Mouse (Mus musculus) ES-E14 (cell line): ENCODE data around the gene Il6ra. TPM values are rescaled to one million over a fixed set of nuclear protein-coding genes. Genes with fewer than 3 reads are reported as not detected.

Source experiments
- DNase-seq: peaks from one replicate; pipeline ENCODE4 v3.0.0-alpha.2; 2013; ENCODE audit warnings: low read depth, low spot score
- H3K27ac ChIP-seq: 2 replicates; pipeline ENCODE4 v1.5.1; 2012; ENCODE audit warnings: low read depth, mild to moderate bottlenecking, low read length, moderate library complexity, mixed read lengths; ENCODE audit not compliant: poor library complexity, insufficient read depth, severe bottlenecking
- H3K36me3 ChIP-seq: 2 replicates; pipeline ENCODE4 v1.6.1; 2012; ENCODE audit warnings: mild to moderate bottlenecking, low read length, moderate library complexity, mixed read lengths; ENCODE audit not compliant: control insufficient read depth, poor library complexity, insufficient read depth, severe bottlenecking
- H3K4me1 ChIP-seq, 2 experiments: fragments of 150-350 bp in 1 of 2; sonication (generic) in 1 of 2; 2 replicates each; pipeline ENCODE4 v1.6.1; 2012; ENCODE audit warnings: low read length in 2 of 2, mild to moderate bottlenecking in 1 of 2, mixed read lengths in 1 of 2; ENCODE audit not compliant: control insufficient read depth in 2 of 2, insufficient read depth in 2 of 2, poor library complexity in 1 of 2
- H3K4me3 ChIP-seq, 2 experiments: fragments of 150-350 bp in 1 of 2; sonication (generic) in 1 of 2; 2 replicates each; pipeline ENCODE4 v1.5.1; 2012; ENCODE audit warnings: low read length in 2 of 2, low read depth in 1 of 2, mild to moderate bottlenecking in 1 of 2, mixed read lengths in 1 of 2; ENCODE audit not compliant: insufficient read depth in 1 of 2, poor library complexity in 1 of 2, severe bottlenecking in 1 of 2
- H3K9ac ChIP-seq: 2 replicates; pipeline ENCODE4 v1.6.1; 2012; ENCODE audit warnings: low read depth, mild to moderate bottlenecking, low read length, mixed read lengths; ENCODE audit not compliant: poor library complexity, insufficient read depth, severe bottlenecking
- H3K9me3 ChIP-seq: fragments of 150-350 bp; sonication (generic); 2 replicates; pipeline ENCODE4 v1.6.1; 2012; ENCODE audit warnings: low read depth, mild to moderate bottlenecking, low read length; ENCODE audit not compliant: control insufficient read depth, insufficient read depth
- CHD2 ChIP-seq: IDR thresholded peaks from 2 replicates; pipeline ENCODE4 v1.6.1; 2014; ENCODE audit warnings: mild to moderate bottlenecking, low read depth, low read length, inconsistent platforms
- HCFC1 ChIP-seq: IDR thresholded peaks from 2 replicates; pipeline ENCODE4 v1.6.1; 2012; ENCODE audit warnings: low read length, inconsistent platforms, borderline replicate concordance; ENCODE audit not compliant: insufficient read depth
- MAFK ChIP-seq: IDR thresholded peaks from 2 replicates; pipeline ENCODE4 v1.6.1; 2014; ENCODE audit warnings: mild to moderate bottlenecking, low read depth, low read length, inconsistent platforms; ENCODE audit not compliant: insufficient read depth
- ZC3H11A ChIP-seq: IDR thresholded peaks from 2 replicates; pipeline ENCODE4 v1.6.1; 2012; ENCODE audit warnings: low read depth, mild to moderate bottlenecking, inconsistent platforms, low read length, borderline replicate concordance
- ZNF384 ChIP-seq: IDR thresholded peaks from 2 replicates; pipeline ENCODE4 v1.6.1; 2012; ENCODE audit warnings: low read depth, low read length, inconsistent platforms
- in situ Hi-C, 2 experiments: fragments of 600-800 bp; cut with MboI; formaldehyde crosslinking; loops; one replicate each; pipeline ENCODE4 v1.15.1; 2025; ENCODE audit warnings: low sequenced_read_pairs in 2 of 2, inconsistent platforms in 1 of 2; ENCODE audit not compliant: unreplicated experiment in 2 of 2
- total RNA-seq: library from RNA; depleted of rRNA; stranded (reverse); fragments of 300-350 nt; gene quantifications from 2 replicates; pipeline ENCODE4 v1.2.3, GENCODE M21; 2012

Il6ra gene
- total RNA-seq, 1 experiment = 1.0 TPM

GRCm38 (mm10) chr3:89948655-89949054 lies 35.7 kb upstream of the Il6ra start:
- no peak for DNase-seq
- in situ Hi-C loops = no loop called here
- H3K36me3 ChIP-seq = peaks cover 63% of the 10 kb centered on the region
- no peak overlapping the region for H3K9ac ChIP-seq
- no peak overlapping the region for H3K4me3 ChIP-seq
- H3K27ac ChIP-seq = no peak overlapping the region
- no peak for TF ChIP-seq ZC3H11A
- TF ChIP-seq ZNF384 = no peak
- no peak for TF ChIP-seq MAFK
- no peak for TF ChIP-seq CHD2
- no peak for TF ChIP-seq HCFC1
- H3K9me3 ChIP-seq = no peaks in the 10 kb centered on the region
- no peaks in the 10 kb centered on the region for H3K4me1 ChIP-seq

- no peak for TF ChIP-seq ZC3H11A
- no peak for TF ChIP-seq MAFK
- TF ChIP-seq ZNF384 = no peak
- TF ChIP-seq HCFC1 = no peak
- no peak for TF ChIP-seq CHD2
- no peak overlapping the region for H3K9ac ChIP-seq
- no peak overlapping the region; the same call in 1 of the 2 replicates for H3K27ac ChIP-seq
- no peak overlapping the region for H3K4me3 ChIP-seq
- in situ Hi-C loops = no loop called here
- no peaks in the 10 kb centered on the region for H3K4me1 ChIP-seq
- peaks cover 70% of the 10 kb centered on the region for H3K36me3 ChIP-seq
- no peaks in the 10 kb centered on the region for H3K9me3 ChIP-seq
- DNase-seq = no peak
Observed at GRCm38 (mm10) chr3:89948021-89948420, 35.0 kb upstream of the Il6ra start.

DNA sequence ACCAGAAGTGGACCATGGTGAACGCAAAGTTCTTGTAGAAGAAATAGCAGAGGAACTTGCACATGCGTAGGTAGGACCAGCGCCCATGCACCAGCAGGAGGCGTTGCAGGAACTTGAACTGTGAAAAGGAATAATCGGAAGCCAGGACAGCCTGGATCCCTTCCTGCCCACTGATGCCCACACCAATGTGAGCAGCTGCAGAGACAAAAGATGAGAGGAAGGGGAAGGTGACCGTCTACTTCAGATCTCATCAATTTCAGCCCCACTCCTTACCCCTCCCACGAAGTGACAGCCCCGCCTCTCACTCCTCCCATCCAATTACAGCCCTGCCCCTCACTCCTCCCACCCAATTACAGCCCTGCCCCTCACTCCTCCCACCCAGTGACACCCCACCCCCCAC lies 32.0 kb upstream of the Il6ra start:
- DNase-seq = no peak
- Histone ChIP-seq H3K4me3 (no peak overlapping the region), H3K9me3 (no peaks in the 10 kb centered on the region), H3K4me1 (no peaks in the 10 kb centered on the region), H3K27ac (no peak overlapping the region), H3K36me3 (peaks cover 76% of the 10 kb centered on the region), H3K9ac (no peak overlapping the region)
- TF ChIP-seq CHD2 (no peak), ZNF384 (no peak), HCFC1 (no peak), ZC3H11A (no peak)
- in situ Hi-C loops = no loop called here

DNA sequence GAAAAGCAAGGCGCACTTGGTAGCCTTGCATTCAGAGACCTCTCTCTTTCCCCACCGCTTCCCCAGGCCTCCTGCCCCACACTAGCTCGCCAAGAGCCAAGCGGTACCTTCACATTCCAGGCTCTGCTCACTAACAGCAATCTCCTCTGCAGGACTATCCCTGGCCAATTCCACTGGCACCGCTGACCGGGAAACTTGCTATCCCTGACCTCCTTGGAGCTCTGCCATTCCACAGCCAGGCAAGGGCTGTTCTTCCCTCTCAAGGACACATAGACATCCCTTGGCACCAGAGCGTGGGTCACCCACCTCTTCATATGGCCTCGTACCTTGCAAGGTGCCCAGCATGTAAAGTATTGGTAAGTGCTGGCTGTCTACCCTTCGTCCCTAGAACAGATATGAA lies 29.9 kb upstream of the Il6ra start:
- H3K4me1 ChIP-seq = no peaks in the 10 kb centered on the region
- in situ Hi-C loops = no loop called here
- H3K9me3 ChIP-seq = no peaks in the 10 kb centered on the region
- no peak overlapping the region for H3K9ac ChIP-seq
- peaks cover 61% of the 10 kb centered on the region for H3K36me3 ChIP-seq
- no peak overlapping the region for H3K27ac ChIP-seq
- H3K4me3 ChIP-seq = no peak overlapping the region
- TF ChIP-seq CHD2 (no peak), ZC3H11A (no peak), HCFC1 (no peak), MAFK (no peak), ZNF384 (no peak)
- DNase-seq = no peak

DNA sequence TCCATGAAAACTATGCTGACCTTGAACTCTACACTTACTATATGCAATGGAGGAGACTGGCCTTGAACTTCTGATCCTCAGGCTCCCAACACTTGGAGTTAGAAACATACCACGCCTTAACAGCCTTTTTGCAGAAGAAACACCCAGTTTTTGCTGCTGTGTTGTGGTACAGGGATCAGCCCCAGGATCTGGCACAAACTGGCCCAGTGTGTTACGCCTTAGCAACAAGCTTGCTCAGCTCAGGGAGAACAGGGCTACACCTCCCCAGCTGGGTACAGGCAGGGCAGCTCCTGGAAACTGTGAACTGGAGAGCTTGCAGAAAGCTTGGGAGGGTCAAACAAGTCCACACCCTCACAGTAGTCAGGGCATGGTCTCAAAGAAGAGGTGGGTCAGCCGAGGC lies 23.5 kb upstream of the Il6ra start:
- DNase-seq = no peak
- Histone ChIP-seq H3K4me1 (no peaks in the 10 kb centered on the region), H3K27ac (no peak overlapping the region), H3K9me3 (no peaks in the 10 kb centered on the region), H3K9ac (no peak overlapping the region), H3K4me3 (no peak overlapping the region), H3K36me3 (peaks cover 14% of the 10 kb centered on the region)
- TF ChIP-seq HCFC1 (no peak), MAFK (no peak), CHD2 (no peak), ZC3H11A (no peak), ZNF384 (no peak)
- in situ Hi-C loops = no loop called here
